Mouse (Mus musculus) sigmoid colon, adult 10 weeks (tissue): Measurements from ENCODE around the gene Surf1. TPM values are rescaled to one million over a fixed set of nuclear protein-coding genes. Genes with fewer than 3 reads are reported as not detected.

Experiments used
- polyA plus RNA-seq: library from polyadenylated mRNA; stranded (reverse); fragments of 350-450 nt; fragmentation: Illumina TruSeq; extraction: RNeasy Lipid Tissue Mini Kit (QIAGEN cat#74804); gene quantifications from one replicate; pipeline ENCODE4 v1.2.3, GENCODE M21; 2014; ENCODE audit warnings: low read depth, low replicate concordance

Surf1 gene
- polyA plus RNA-seq, result 55.3 TPM

GRCm38 (mm10) chr2:26915927-26916728 is at the start of gene Surf1, which contains the start of gene Surf2:
Gene Surf1, minus strand, starts transcription at chr2:26916530.
Gene Surf2, plus strand, starts transcription at chr2:26916367.

GRCm38 (mm10) chr2:26963923-26964723 is 47.8 kb upstream of the Surf1 start, which contains the start of gene Rexo4:
Gene Rexo4, minus strand, starts transcription at chr2:26964386.

GRCm38 (mm10) chr2:26933304-26934055 is 17.1 kb upstream of the Surf1 start, which contains the start of the genes Surf4 and Stkld1:
Gene Surf4, minus strand, starts transcription at chr2:26933928.
Gene Stkld1, plus strand, starts transcription at chr2:26934047.

GRCm38 (mm10) chr2:26910124-26910993 is 6.0 kb downstream of the Surf1 start, which contains the start of the genes Med22 and Rpl7a:
Gene Med22, minus strand, starts transcription at chr2:26910677.
Gene Rpl7a, plus strand, starts transcription at chr2:26910764.

GRCm38 (mm10) chr2:26902467-26903220 is 13.7 kb downstream of the Surf1 start, which contains the start of gene Surf6:
Gene Surf6, minus strand, starts transcription at chr2:26902879.

GRCm38 (mm10) chr2:26864879-26865278 is 51.5 kb downstream of the Surf1 start, which contains the start of gene Abo:
Gene Abo, minus strand, starts transcription at chr2:26864979.

Other genes with a start within 250 kb of the Surf1 start
- not detected for gene Lcn4, start 245.2 kb downstream of the Surf1 start, polyA plus RNA-seq
- gene Abo, start 51.6 kb downstream of the Surf1 start, polyA plus RNA-seq, result 5.7 TPM
- gene Surf6, start 13.7 kb downstream of the Surf1 start, polyA plus RNA-seq, result 11.2 TPM
- gene Med22, start 5.9 kb downstream of the Surf1 start, polyA plus RNA-seq, result 8.1 TPM
- gene Rpl7a, start 5.8 kb downstream of the Surf1 start, polyA plus RNA-seq, result 58.1 TPM
- 10.4 TPM for gene Surf2, start 163 bp downstream of the Surf1 start, polyA plus RNA-seq
- 77.8 TPM for gene Surf4, start 17.4 kb upstream of the Surf1 start, polyA plus RNA-seq
- not detected for gene Stkld1, start 17.5 kb upstream of the Surf1 start, polyA plus RNA-seq
- gene Rexo4, start 47.9 kb upstream of the Surf1 start, polyA plus RNA-seq, result 56.8 TPM
- 0.16 TPM for gene Adamts13, start 56.9 kb upstream of the Surf1 start, polyA plus RNA-seq
- 25.0 TPM for gene Cacfd1, start 93.4 kb upstream of the Surf1 start, polyA plus RNA-seq
- gene Slc2a6, start 111.5 kb upstream of the Surf1 start, polyA plus RNA-seq, result not detected
- gene Mymk, start 155.6 kb upstream of the Surf1 start, polyA plus RNA-seq, result not detected
- gene Adamtsl2, start 162.8 kb upstream of the Surf1 start, polyA plus RNA-seq, result not detected
- gene Fam163b, start 226.0 kb upstream of the Surf1 start, polyA plus RNA-seq, result not detected
- gene Dbh, start 248.7 kb upstream of the Surf1 start, polyA plus RNA-seq, result not detected